Mouse (Mus musculus) hindbrain, embryonic 12.5 days (tissue): ENCODE results near the gene Rrp1. TPM values are rescaled to one million over a fixed set of nuclear protein-coding genes. Genes with fewer than 3 reads are reported as not detected.

Experiments used
- ATAC-seq: fragments of 200-750 bp; cut with Nextera tagmentation; 2 replicates; pipeline ENCODE4 v1.8.0; 2017; ENCODE audit warnings: moderate TSS enrichment; ENCODE audit not compliant: low FRiP score
- H3K27ac ChIP-seq: fragments of 300-500 bp; sonication (generic); 2 replicates; pipeline ENCODE4 v1.5.1; 2016; ENCODE audit warnings: mild to moderate bottlenecking
- H3K27me3 ChIP-seq: fragments of 300-500 bp; sonication (generic); 2 replicates; pipeline ENCODE4 v1.6.1; 2016; ENCODE audit warnings: mild to moderate bottlenecking
- H3K36me3 ChIP-seq: fragments of 300-500 bp; sonication (generic); 2 replicates; pipeline ENCODE4 v1.6.1; 2016; ENCODE audit warnings: mild to moderate bottlenecking
- H3K4me1 ChIP-seq: fragments of 300-500 bp; sonication (generic); 2 replicates; pipeline ENCODE4 v1.6.1; 2016
- H3K4me2 ChIP-seq: fragments of 300-500 bp; sonication (generic); replicated peaks from 2 replicates; pipeline ENCODE4 v1.6.1; 2016; ENCODE audit warnings: mild to moderate bottlenecking
- H3K4me3 ChIP-seq: fragments of 300-500 bp; sonication (generic); 2 replicates; pipeline ENCODE4 v1.5.1; 2016; ENCODE audit warnings: mild to moderate bottlenecking
- H3K9ac ChIP-seq: fragments of 300-500 bp; sonication (generic); 2 replicates; pipeline ENCODE4 v1.6.1; 2016; ENCODE audit warnings: mild to moderate bottlenecking, moderate library complexity
- H3K9me3 ChIP-seq: fragments of 300-500 bp; sonication (generic); replicated peaks from 2 replicates; pipeline ENCODE4 v1.6.1; 2016; ENCODE audit warnings: mild to moderate bottlenecking
- WGBS: fragments of 180-500 bp; shearing (Covaris S2); methylation state at CpG from one replicate; pipeline ENCODE4 v1.1.7; 2016; 5-methylcytosine and 5-hydroxymethylcytosine counted together
- polyA plus RNA-seq: library from polyadenylated mRNA; unstranded; fragments of >200 nt; fragmentation: Nextera tagmentation; extraction: Ambion mirVana; gene quantifications from 2 replicates; pipeline ENCODE4 v1.2.1, GENCODE M21; 2016

The Rrp1 gene
- polyA plus RNA-seq = 339 and 343 TPM in 2 replicates

DNA sequence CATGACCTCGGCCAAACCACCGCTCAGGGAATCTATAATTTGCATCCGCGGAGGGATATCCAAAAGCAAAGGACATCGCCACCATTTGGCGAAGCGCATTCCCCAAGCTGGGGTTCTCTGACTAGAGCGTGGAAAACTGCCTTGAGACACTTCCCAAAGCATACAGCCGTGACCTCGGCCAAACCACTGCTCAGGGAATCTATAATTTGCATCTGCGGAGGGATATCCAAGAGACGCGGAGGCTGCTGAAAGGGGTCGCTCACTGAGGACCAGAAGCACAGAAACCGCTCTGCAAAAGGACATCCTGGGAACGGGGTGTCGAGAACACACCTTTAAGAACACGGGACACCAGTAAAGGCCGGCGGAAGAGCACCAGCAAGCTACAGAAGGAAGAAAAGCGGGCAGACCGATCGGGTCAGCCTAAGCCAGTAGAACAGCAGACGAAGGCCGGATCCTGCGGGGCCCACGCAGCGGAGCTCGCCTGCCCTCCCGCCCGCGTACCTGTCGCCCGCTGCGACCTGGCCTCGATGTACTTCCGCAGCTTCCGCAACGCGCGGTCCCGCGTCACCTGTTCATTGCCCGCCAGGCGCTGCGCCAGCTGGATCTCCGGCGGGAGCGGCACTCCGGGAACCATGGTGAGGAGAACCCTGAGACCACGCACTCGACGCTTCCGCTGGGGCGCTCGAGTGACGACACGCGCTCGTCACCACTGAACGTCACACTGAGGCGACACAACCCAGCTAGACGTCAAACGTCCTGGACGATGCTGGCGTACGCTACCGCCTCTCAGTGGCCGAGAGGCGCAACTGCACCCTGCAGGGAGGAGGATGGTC, at the start of gene Rrp1:
Gene Rrp1 (minus strand): TSS at position 725 of the 833 bp plus-strand sequence.
- WGBS = under 1% methylated on average over 70 of the region's 70 CpGs
- peak within 1 kb of the TSS; percentile 95 for H3K4me3 ChIP-seq
- no peaks in the 10 kb centered on the region for H3K9me3 ChIP-seq
- no peaks in the 10 kb centered on the region for H3K27me3 ChIP-seq
- H3K36me3 ChIP-seq = peaks cover 34% of the 10 kb centered on the region
- peak within 1 kb of the TSS; percentile 88 for H3K27ac ChIP-seq
- H3K4me1 ChIP-seq = peaks cover 10% of the 10 kb centered on the region
- H3K4me2 ChIP-seq = peak within 1 kb of the TSS; percentile 83
- peak within 1 kb of the TSS; percentile 90 for H3K9ac ChIP-seq
- peak; percentile 91 for ATAC-seq

- H3K9ac ChIP-seq = no peak overlapping the region
- no peaks in the 10 kb centered on the region for H3K36me3 ChIP-seq
- peaks cover 24% of the 10 kb centered on the region for H3K4me1 ChIP-seq
- H3K9me3 ChIP-seq = no peaks in the 10 kb centered on the region
- ATAC-seq = no peak
- H3K4me2 ChIP-seq = no peak overlapping the region
- whole genome bisulfite sequencing = 73% methylated on average over 4 of the region's 4 CpGs
- 0 out of 2 replicates have a peak, but pooled peaks cover 4% of the 10 kb centered on the region for H3K27me3 ChIP-seq
- no peak overlapping the region for H3K27ac ChIP-seq
- H3K4me3 ChIP-seq = no peak overlapping the region
Measured at GRCm38 (mm10) chr10:78461767-78462166, 48.9 kb upstream of the Rrp1 start.

- Histone ChIP-seq H3K4me2 (no peak overlapping the region), H3K4me1 (peaks cover 24% of the 10 kb centered on the region), H3K4me3 (no peak overlapping the region), H3K27me3 (0 out of 2 replicates have a peak, but pooled peaks cover 4% of the 10 kb centered on the region), H3K9me3 (no peaks in the 10 kb centered on the region), H3K36me3 (no peaks in the 10 kb centered on the region), H3K27ac (no peak overlapping the region), H3K9ac (no peak overlapping the region)
- ATAC-seq = no peak
- WGBS = 48% methylated on average over 5 of the region's 5 CpGs
Measured at GRCm38 (mm10) chr10:78460463-78460862, 47.6 kb upstream of the Rrp1 start.

DNA sequence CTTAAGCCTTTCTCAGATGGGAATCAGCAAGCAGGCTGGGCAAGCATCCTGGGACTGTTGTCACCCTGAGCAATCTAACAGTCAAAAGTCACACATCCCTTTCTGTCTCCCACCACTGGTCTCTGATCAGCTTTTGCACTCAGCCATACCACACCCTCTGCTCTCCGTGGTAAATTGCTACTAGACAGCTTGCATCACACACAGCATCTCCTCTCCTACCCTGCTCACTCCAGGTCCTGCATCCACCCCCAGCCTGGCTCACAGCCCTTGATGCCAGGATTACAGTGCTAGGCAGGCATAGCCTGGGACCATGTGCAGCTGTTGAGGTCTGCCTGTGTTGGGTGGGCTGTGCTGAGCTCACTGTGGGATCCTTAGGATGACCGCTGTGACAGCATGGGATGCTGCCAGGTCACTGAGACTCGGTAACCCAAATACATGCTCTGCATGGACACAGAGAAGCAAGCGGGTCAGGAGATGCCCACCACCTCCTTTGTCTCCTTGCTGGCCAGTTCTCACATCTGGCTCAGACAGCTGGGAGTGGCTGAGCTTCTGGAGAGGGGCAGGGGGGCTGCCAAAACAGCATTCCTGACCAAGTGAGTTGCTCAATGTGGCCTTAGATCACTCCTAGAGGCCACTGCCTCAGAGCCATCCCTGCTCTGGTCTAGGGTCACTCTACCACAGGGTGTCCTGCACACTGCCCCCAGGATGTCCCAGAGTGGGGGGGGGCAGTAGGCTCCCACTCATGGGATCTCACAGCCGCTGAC, 45.7 kb upstream of the Rrp1 start:
- Histone ChIP-seq H3K9ac (no peak overlapping the region), H3K4me1 (peaks cover 13% of the 10 kb centered on the region), H3K4me3 (no peak overlapping the region), H3K27ac (no peak overlapping the region), H3K36me3 (no peaks in the 10 kb centered on the region), H3K9me3 (no peaks in the 10 kb centered on the region), H3K27me3 (0 out of 2 replicates have a peak, but pooled peaks cover 4% of the 10 kb centered on the region), H3K4me2 (no peak overlapping the region)
- no peak for ATAC-seq
- 69% methylated on average over 5 of the region's 5 CpGs for WGBS

- 31% methylated on average over 10 of the region's 10 CpGs for WGBS
- Histone ChIP-seq H3K4me1 (peaks cover 16% of the 10 kb centered on the region), H3K27me3 (no peaks in the 10 kb centered on the region), H3K36me3 (no peaks in the 10 kb centered on the region), H3K27ac (no peak overlapping the region), H3K4me2 (no peak overlapping the region; the same call in 1 of the 2 replicates), H3K9ac (no peak overlapping the region), H3K9me3 (no peaks in the 10 kb centered on the region), H3K4me3 (no peak overlapping the region)
- peak; percentile 27; the same call in 1 of the 2 replicates for ATAC-seq
Measured at GRCm38 (mm10) chr10:78457495-78458347, 44.9 kb upstream of the Rrp1 start.

GRCm38 (mm10) chr10:78456696-78457095, 43.9 kb upstream of the Rrp1 start:
- Histone ChIP-seq H3K4me2 (no peak overlapping the region), H3K4me3 (no peak overlapping the region), H3K36me3 (no peaks in the 10 kb centered on the region), H3K4me1 (peaks cover 21% of the 10 kb centered on the region), H3K9ac (no peak overlapping the region), H3K27ac (no peak overlapping the region), H3K9me3 (no peaks in the 10 kb centered on the region), H3K27me3 (no peaks in the 10 kb centered on the region)
- 86% methylated on average over 13 of the region's 13 CpGs for WGBS
- no peak for ATAC-seq

- Histone ChIP-seq H3K9me3 (no peaks in the 10 kb centered on the region), H3K36me3 (peaks cover 10% of the 10 kb centered on the region; the same call in 1 of the 2 replicates), H3K27ac (no peak overlapping the region), H3K27me3 (no peaks in the 10 kb centered on the region), H3K4me3 (no peak overlapping the region), H3K9ac (0 out of 2 replicates have a peak overlapping the region, but pooled peaks have one; percentile 0), H3K4me2 (no peak overlapping the region), H3K4me1 (peaks cover 13% of the 10 kb centered on the region)
- 28% methylated on average over 4 of the region's 4 CpGs for WGBS
- no peak for ATAC-seq
Measured at GRCm38 (mm10) chr10:78452641-78453040, 39.8 kb upstream of the Rrp1 start.

GRCm38 (mm10) chr10:78450761-78451160, 37.9 kb upstream of the Rrp1 start:
- Histone ChIP-seq H3K27ac (no peak overlapping the region), H3K4me2 (no peak overlapping the region), H3K4me1 (peaks cover 10% of the 10 kb centered on the region; the same call in 1 of the 2 replicates), H3K4me3 (no peak overlapping the region), H3K9ac (no peak overlapping the region), H3K36me3 (peaks cover 21% of the 10 kb centered on the region; the same call in 1 of the 2 replicates), H3K9me3 (no peaks in the 10 kb centered on the region), H3K27me3 (no peaks in the 10 kb centered on the region)
- 91% methylated on average over 5 of the region's 5 CpGs for WGBS
- ATAC-seq = no peak

DNA sequence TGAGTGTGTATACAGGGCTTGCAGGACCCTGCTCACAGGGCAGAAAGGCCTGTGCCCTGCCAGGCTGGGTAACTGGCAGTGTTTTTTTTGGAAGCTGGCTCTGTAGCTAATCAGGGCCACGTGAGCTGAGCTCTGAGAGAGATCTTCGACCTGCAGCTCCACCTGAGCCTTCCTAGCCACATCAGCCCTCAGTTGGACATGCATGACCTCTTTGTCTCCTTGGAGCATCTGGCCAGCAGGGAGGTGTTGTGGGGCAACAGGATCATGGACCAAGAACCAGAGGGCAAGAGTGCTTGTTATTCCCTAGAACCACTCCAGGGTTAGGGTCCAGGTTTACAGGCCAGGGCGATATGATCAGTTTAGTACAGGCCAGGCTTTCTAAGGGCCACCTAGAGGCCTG, 34.6 kb upstream of the Rrp1 start:
- H3K4me2 ChIP-seq = no peak overlapping the region
- H3K4me3 ChIP-seq = no peak overlapping the region
- no peak overlapping the region for H3K27ac ChIP-seq
- H3K36me3 ChIP-seq = peaks cover 26% of the 10 kb centered on the region; the same call in 1 of the 2 replicates
- H3K9ac ChIP-seq = no peak overlapping the region
- ATAC-seq = no peak
- H3K27me3 ChIP-seq = no peaks in the 10 kb centered on the region
- 0 out of 2 replicates have a peak, but pooled peaks cover 2% of the 10 kb centered on the region for H3K4me1 ChIP-seq
- H3K9me3 ChIP-seq = no peaks in the 10 kb centered on the region
- WGBS = 85% methylated on average over 3 of the region's 3 CpGs

- no peak overlapping the region for H3K9ac ChIP-seq
- no peak overlapping the region for H3K27ac ChIP-seq
- H3K4me1 ChIP-seq = no peaks in the 10 kb centered on the region
- H3K9me3 ChIP-seq = no peaks in the 10 kb centered on the region
- H3K4me2 ChIP-seq = no peak overlapping the region
- no peak overlapping the region for H3K4me3 ChIP-seq
- no peaks in the 10 kb centered on the region for H3K27me3 ChIP-seq
- peaks cover 26% of the 10 kb centered on the region; the same call in 1 of the 2 replicates for H3K36me3 ChIP-seq
- WGBS = 92% methylated on average over 3 of the region's 3 CpGs
- ATAC-seq = no peak
Measured at GRCm38 (mm10) chr10:78446195-78446594, 33.4 kb upstream of the Rrp1 start.

GRCm38 (mm10) chr10:78442292-78442691, 29.4 kb upstream of the Rrp1 start:
- WGBS = 94% methylated on average over 3 of the region's 3 CpGs

More at GRCm38 (mm10) chr10:78442292-78442691, 29.4 kb upstream of the Rrp1 start:
- no peak for ATAC-seq
- H3K4me3 ChIP-seq = no peak overlapping the region
- H3K36me3 ChIP-seq = 0 out of 2 replicates have a peak, but pooled peaks cover 12% of the 10 kb centered on the region
- H3K27me3 ChIP-seq = no peaks in the 10 kb centered on the region
- no peak overlapping the region for H3K9ac ChIP-seq
- H3K4me2 ChIP-seq = no peak overlapping the region
- H3K4me1 ChIP-seq = no peaks in the 10 kb centered on the region
- H3K27ac ChIP-seq = no peak overlapping the region
- H3K9me3 ChIP-seq = no peaks in the 10 kb centered on the region
